Mouse (Mus musculus): ENCODE results near the gene Olfr643. TPM values are rescaled to one million over a fixed set of nuclear protein-coding genes. Genes with fewer than 3 reads are reported as not detected.

Olfr643 gene
- polyA plus RNA-seq, 1 experiment from 2014 or later: not detected

- no peak within 1 kb of the TSS for H3K27ac ChIP-seq (ENCODE audit: low read length)
- no peak within 1 kb of the TSS for H3K4me2 ChIP-seq (ENCODE audit: low read depth, low read length)
- 0 out of 2 replicates have a peak, but pooled peaks cover 3% of the 10 kb centered on the region for H3K9me3 ChIP-seq (replicated peaks; ENCODE audit: control insufficient read depth, low read length)
- no peak within 1 kb of the TSS for H3K4me3 ChIP-seq (ENCODE audit: low read length)
- H3K27me3 ChIP-seq (ENCODE audit: control insufficient read depth, insufficient read depth, low read length): no peaks in the 10 kb centered on the region
- H3K4me1 ChIP-seq (ENCODE audit: control insufficient read depth, insufficient read depth, low read length): no peaks in the 10 kb centered on the region
- no peaks in the 10 kb centered on the region for H3K36me3 ChIP-seq (ENCODE audit: control insufficient read depth, insufficient read depth)
- 75% methylated on average over 5 of the region's 5 CpGs for WGBS
- ATAC-seq (replicated peaks; ENCODE audit: extremely low read depth, insufficient read depth, low FRiP score): no peak
- H3K9ac ChIP-seq (ENCODE audit: low read length): no peak within 1 kb of the TSS
Measured at GRCm38 (mm10) chr7:104129726-104130125, 7.5 kb downstream of the Olfr643 start, which contains the start of gene Ubqln5. Gene Ubqln5, minus strand, starts transcription at chr7:104129826.

GRCm38 (mm10) chr7:104104757-104104972, 32.5 kb downstream of the Olfr643 start, which contains the start of gene Olfr646:
Gene Olfr646, plus strand, starts transcription at chr7:104104873.
- no peak within 1 kb of the TSS; the same call in 1 of the 2 replicates for H3K27ac ChIP-seq (ENCODE audit: low read length)
- no peak within 1 kb of the TSS for H3K4me3 ChIP-seq (ENCODE audit: low read length)
- H3K9ac ChIP-seq (ENCODE audit: low read length): no peak within 1 kb of the TSS
- no peaks in the 10 kb centered on the region for H3K36me3 ChIP-seq (ENCODE audit: control insufficient read depth, insufficient read depth)
- no peaks in the 10 kb centered on the region for H3K27me3 ChIP-seq (ENCODE audit: control insufficient read depth, insufficient read depth, low read length)
- H3K4me1 ChIP-seq (ENCODE audit: control insufficient read depth, insufficient read depth, low read length): no peaks in the 10 kb centered on the region
- no peak within 1 kb of the TSS for H3K4me2 ChIP-seq (ENCODE audit: low read depth, low read length)
- no peak for ATAC-seq (replicated peaks; ENCODE audit: extremely low read depth, insufficient read depth, low FRiP score)
- no peaks in the 10 kb centered on the region for H3K9me3 ChIP-seq (replicated peaks; ENCODE audit: control insufficient read depth, low read length)

- H3K27me3 ChIP-seq (ENCODE audit: control insufficient read depth, insufficient read depth, low read length): no peaks in the 10 kb centered on the region
- H3K9ac ChIP-seq (ENCODE audit: low read length): no peak overlapping the region
- H3K9me3 ChIP-seq (replicated peaks; ENCODE audit: control insufficient read depth, low read length): no peaks in the 10 kb centered on the region
- no peaks in the 10 kb centered on the region for H3K4me1 ChIP-seq (ENCODE audit: control insufficient read depth, insufficient read depth, low read length)
- ATAC-seq (replicated peaks; ENCODE audit: extremely low read depth, insufficient read depth, low FRiP score): no peak; the same call in 1 of the 2 replicates
- H3K4me3 ChIP-seq (ENCODE audit: low read length): no peak overlapping the region
- H3K27ac ChIP-seq (ENCODE audit: low read length): no peak overlapping the region; the same call in 1 of the 2 replicates
- H3K36me3 ChIP-seq (ENCODE audit: control insufficient read depth, insufficient read depth): no peaks in the 10 kb centered on the region
- H3K4me2 ChIP-seq (ENCODE audit: low read depth, low read length): no peak overlapping the region
- WGBS: 64% methylated on average over 4 of the region's 4 CpGs
Measured at GRCm38 (mm10) chr7:104103913-104104756, 33.1 kb downstream of the Olfr643 start.

GRCm38 (mm10) chr7:104085365-104085764, 51.8 kb downstream of the Olfr643 start, which contains the start of gene Olfr645:
Gene Olfr645, minus strand, starts transcription at chr7:104085465.
- WGBS: 60% methylated on average over 1 of the region's 1 CpGs
- H3K9me3 ChIP-seq (replicated peaks; ENCODE audit: control insufficient read depth, low read length): no peaks in the 10 kb centered on the region; the same call in 1 of the 2 replicates
- ATAC-seq (replicated peaks; ENCODE audit: extremely low read depth, insufficient read depth, low FRiP score): no peak

GRCm38 (mm10) chr7:104071769-104072168, 65.4 kb downstream of the Olfr643 start, which contains the start of gene Olfr644:
Gene Olfr644, minus strand, starts transcription at chr7:104071869.
- Histone ChIP-seq H3K4me3 (ENCODE audit: low read length) (no peak within 1 kb of the TSS), H3K4me2 (ENCODE audit: low read depth, low read length) (no peak within 1 kb of the TSS), H3K4me1 (ENCODE audit: control insufficient read depth, insufficient read depth, low read length) (no peaks in the 10 kb centered on the region), H3K9ac (ENCODE audit: low read length) (no peak within 1 kb of the TSS), H3K27me3 (ENCODE audit: control insufficient read depth, insufficient read depth, low read length) (no peaks in the 10 kb centered on the region), H3K27ac (ENCODE audit: low read length) (no peak within 1 kb of the TSS), H3K9me3 (replicated peaks; ENCODE audit: control insufficient read depth, low read length) (0 out of 2 replicates have a peak, but pooled peaks cover 3% of the 10 kb centered on the region), H3K36me3 (ENCODE audit: control insufficient read depth, insufficient read depth) (no peaks in the 10 kb centered on the region)
- 65% methylated on average over 2 of the region's 2 CpGs for WGBS
- no peak for ATAC-seq (replicated peaks; ENCODE audit: extremely low read depth, insufficient read depth, low FRiP score)

More at GRCm38 (mm10) chr7:104085365-104085764, 51.8 kb downstream of the Olfr643 start, which contains the start of gene Olfr645:
- H3K4me2 ChIP-seq (ENCODE audit: low read depth, low read length): no peak within 1 kb of the TSS
- no peak within 1 kb of the TSS for H3K4me3 ChIP-seq (ENCODE audit: low read length)
- no peaks in the 10 kb centered on the region for H3K4me1 ChIP-seq (ENCODE audit: control insufficient read depth, insufficient read depth, low read length)
- no peak within 1 kb of the TSS for H3K27ac ChIP-seq (ENCODE audit: low read length)
- H3K36me3 ChIP-seq (ENCODE audit: control insufficient read depth, insufficient read depth): no peaks in the 10 kb centered on the region
- no peak within 1 kb of the TSS for H3K9ac ChIP-seq (ENCODE audit: low read length)
- H3K27me3 ChIP-seq (ENCODE audit: control insufficient read depth, insufficient read depth, low read length): no peaks in the 10 kb centered on the region

GRCm38 (mm10) chr7:104061345-104061744, 75.9 kb downstream of the Olfr643 start, which contains the start of gene 4930516K23Rik:
Gene 4930516K23Rik, minus strand, starts transcription at chr7:104061445.
- 54% methylated on average over 2 of the region's 2 CpGs for WGBS
- ATAC-seq (replicated peaks; ENCODE audit: extremely low read depth, insufficient read depth, low FRiP score): no peak
- H3K27ac ChIP-seq (ENCODE audit: low read length): no peak within 1 kb of the TSS
- H3K27me3 ChIP-seq (ENCODE audit: control insufficient read depth, insufficient read depth, low read length): no peaks in the 10 kb centered on the region
- H3K4me3 ChIP-seq (ENCODE audit: low read length): no peak within 1 kb of the TSS
- H3K4me1 ChIP-seq (ENCODE audit: control insufficient read depth, insufficient read depth, low read length): no peaks in the 10 kb centered on the region
- H3K36me3 ChIP-seq (ENCODE audit: control insufficient read depth, insufficient read depth): no peaks in the 10 kb centered on the region
- no peak within 1 kb of the TSS for H3K4me2 ChIP-seq (ENCODE audit: low read depth, low read length)
- H3K9ac ChIP-seq (ENCODE audit: low read length): no peak within 1 kb of the TSS
- H3K9me3 ChIP-seq (replicated peaks; ENCODE audit: control insufficient read depth, low read length): no peaks in the 10 kb centered on the region

- Histone ChIP-seq H3K4me1 (ENCODE audit: control insufficient read depth, insufficient read depth, low read length) (no peaks in the 10 kb centered on the region), H3K36me3 (ENCODE audit: control insufficient read depth, insufficient read depth) (no peaks in the 10 kb centered on the region), H3K9me3 (replicated peaks; ENCODE audit: control insufficient read depth, low read length) (no peaks in the 10 kb centered on the region), H3K27me3 (ENCODE audit: control insufficient read depth, insufficient read depth, low read length) (no peaks in the 10 kb centered on the region), H3K4me2 (ENCODE audit: low read depth, low read length) (no peak overlapping the region), H3K9ac (ENCODE audit: low read length) (no peak overlapping the region), H3K4me3 (ENCODE audit: low read length) (no peak overlapping the region), H3K27ac (ENCODE audit: low read length) (no peak overlapping the region)
- ATAC-seq (replicated peaks; ENCODE audit: extremely low read depth, insufficient read depth, low FRiP score): no peak
- WGBS: 79% methylated on average over 1 of the region's 1 CpGs
Measured at GRCm38 (mm10) chr7:104059215-104059614, 78.0 kb downstream of the Olfr643 start.

GRCm38 (mm10) chr7:104052566-104052965, 84.6 kb downstream of the Olfr643 start, which contains the start of gene Olfr642:
Gene Olfr642, minus strand, starts transcription at chr7:104052666.
- Histone ChIP-seq H3K27me3 (ENCODE audit: control insufficient read depth, insufficient read depth, low read length) (no peaks in the 10 kb centered on the region), H3K36me3 (ENCODE audit: control insufficient read depth, insufficient read depth) (no peaks in the 10 kb centered on the region), H3K9ac (ENCODE audit: low read length) (no peak within 1 kb of the TSS), H3K27ac (ENCODE audit: low read length) (no peak within 1 kb of the TSS), H3K4me2 (ENCODE audit: low read depth, low read length) (no peak within 1 kb of the TSS), H3K4me1 (ENCODE audit: control insufficient read depth, insufficient read depth, low read length) (no peaks in the 10 kb centered on the region), H3K4me3 (ENCODE audit: low read length) (no peak within 1 kb of the TSS), H3K9me3 (replicated peaks; ENCODE audit: control insufficient read depth, low read length) (no peaks in the 10 kb centered on the region)
- WGBS: 68% methylated on average over 1 of the region's 1 CpGs
- no peak for ATAC-seq (replicated peaks; ENCODE audit: extremely low read depth, insufficient read depth, low FRiP score)

- 78% methylated on average over 4 of the region's 4 CpGs for WGBS
- H3K9me3 ChIP-seq (replicated peaks; ENCODE audit: control insufficient read depth, low read length): no peaks in the 10 kb centered on the region
Measured at GRCm38 (mm10) chr7:104050745-104051144, 86.5 kb downstream of the Olfr643 start.

More at GRCm38 (mm10) chr7:104050745-104051144, 86.5 kb downstream of the Olfr643 start:
- no peak overlapping the region for H3K4me3 ChIP-seq (ENCODE audit: low read length)
- no peak overlapping the region for H3K9ac ChIP-seq (ENCODE audit: low read length)
- H3K27me3 ChIP-seq (ENCODE audit: control insufficient read depth, insufficient read depth, low read length): no peaks in the 10 kb centered on the region
- no peak overlapping the region for H3K27ac ChIP-seq (ENCODE audit: low read length)
- ATAC-seq (replicated peaks; ENCODE audit: extremely low read depth, insufficient read depth, low FRiP score): no peak
- H3K36me3 ChIP-seq (ENCODE audit: control insufficient read depth, insufficient read depth): no peaks in the 10 kb centered on the region
- no peaks in the 10 kb centered on the region for H3K4me1 ChIP-seq (ENCODE audit: control insufficient read depth, insufficient read depth, low read length)
- no peak overlapping the region for H3K4me2 ChIP-seq (ENCODE audit: low read depth, low read length)
